Mouse (Mus musculus) ES-E14 (cell line): Measurements from ENCODE around the gene Myo1h. TPM values are rescaled to one million over a fixed set of nuclear protein-coding genes. Genes with fewer than 3 reads are reported as not detected.

Source experiments
- DNase-seq: peaks from one replicate; pipeline ENCODE4 v3.0.0-alpha.2; 2013; ENCODE audit warnings: low read depth, low spot score
- H3K27ac ChIP-seq: 2 replicates; pipeline ENCODE4 v1.5.1; 2012; ENCODE audit warnings: low read depth, mild to moderate bottlenecking, low read length, moderate library complexity, mixed read lengths; ENCODE audit not compliant: poor library complexity, insufficient read depth, severe bottlenecking
- H3K36me3 ChIP-seq: 2 replicates; pipeline ENCODE4 v1.6.1; 2012; ENCODE audit warnings: mild to moderate bottlenecking, low read length, moderate library complexity, mixed read lengths; ENCODE audit not compliant: control insufficient read depth, poor library complexity, insufficient read depth, severe bottlenecking
- H3K4me1 ChIP-seq, 2 experiments: fragments of 150-350 bp in 1 of 2; sonication (generic) in 1 of 2; 2 replicates each; pipeline ENCODE4 v1.6.1; 2012; ENCODE audit warnings: low read length in 2 of 2, mild to moderate bottlenecking in 1 of 2, mixed read lengths in 1 of 2; ENCODE audit not compliant: control insufficient read depth in 2 of 2, insufficient read depth in 2 of 2, poor library complexity in 1 of 2
- H3K4me3 ChIP-seq, 2 experiments: fragments of 150-350 bp in 1 of 2; sonication (generic) in 1 of 2; 2 replicates each; pipeline ENCODE4 v1.5.1; 2012; ENCODE audit warnings: low read length in 2 of 2, low read depth in 1 of 2, mild to moderate bottlenecking in 1 of 2, mixed read lengths in 1 of 2; ENCODE audit not compliant: insufficient read depth in 1 of 2, poor library complexity in 1 of 2, severe bottlenecking in 1 of 2
- H3K9ac ChIP-seq: 2 replicates; pipeline ENCODE4 v1.6.1; 2012; ENCODE audit warnings: low read depth, mild to moderate bottlenecking, low read length, mixed read lengths; ENCODE audit not compliant: poor library complexity, insufficient read depth, severe bottlenecking
- H3K9me3 ChIP-seq: fragments of 150-350 bp; sonication (generic); 2 replicates; pipeline ENCODE4 v1.6.1; 2012; ENCODE audit warnings: low read depth, mild to moderate bottlenecking, low read length; ENCODE audit not compliant: control insufficient read depth, insufficient read depth
- CHD2 ChIP-seq: IDR thresholded peaks from 2 replicates; pipeline ENCODE4 v1.6.1; 2014; ENCODE audit warnings: mild to moderate bottlenecking, low read depth, low read length, inconsistent platforms
- HCFC1 ChIP-seq: IDR thresholded peaks from 2 replicates; pipeline ENCODE4 v1.6.1; 2012; ENCODE audit warnings: low read length, inconsistent platforms, borderline replicate concordance; ENCODE audit not compliant: insufficient read depth
- MAFK ChIP-seq: IDR thresholded peaks from 2 replicates; pipeline ENCODE4 v1.6.1; 2014; ENCODE audit warnings: mild to moderate bottlenecking, low read depth, low read length, inconsistent platforms; ENCODE audit not compliant: insufficient read depth
- ZC3H11A ChIP-seq: IDR thresholded peaks from 2 replicates; pipeline ENCODE4 v1.6.1; 2012; ENCODE audit warnings: low read depth, mild to moderate bottlenecking, inconsistent platforms, low read length, borderline replicate concordance
- ZNF384 ChIP-seq: IDR thresholded peaks from 2 replicates; pipeline ENCODE4 v1.6.1; 2012; ENCODE audit warnings: low read depth, low read length, inconsistent platforms
- in situ Hi-C, 2 experiments: fragments of 600-800 bp; cut with MboI; formaldehyde crosslinking; loops; one replicate each; pipeline ENCODE4 v1.15.1; 2025; ENCODE audit warnings: low sequenced_read_pairs in 2 of 2, inconsistent platforms in 1 of 2; ENCODE audit not compliant: unreplicated experiment in 2 of 2
- total RNA-seq: library from RNA; depleted of rRNA; stranded (reverse); fragments of 300-350 nt; gene quantifications from 2 replicates; pipeline ENCODE4 v1.2.3, GENCODE M21; 2012

Gene Myo1h
- total RNA-seq, 1 experiment: 5.6 TPM

DNA sequence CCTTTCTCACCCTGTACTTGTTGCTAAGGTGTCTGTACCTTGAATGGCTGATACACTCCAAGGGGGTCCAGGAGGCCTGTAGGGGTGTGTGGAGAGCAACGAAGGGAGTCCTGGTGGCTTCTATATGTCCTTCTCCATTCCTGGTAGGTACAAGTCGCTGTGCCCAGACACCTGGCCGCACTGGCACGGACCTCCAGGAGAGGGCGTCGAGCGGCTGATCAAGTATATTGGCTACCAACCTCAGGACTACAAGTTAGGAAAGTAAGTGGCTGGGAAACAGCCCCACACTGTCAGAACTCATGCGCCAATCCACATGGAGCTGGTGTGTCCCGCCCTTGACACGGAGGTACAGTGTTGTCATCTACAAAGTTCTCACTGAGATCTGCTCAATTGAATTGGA, 62.5 kb downstream of the Myo1h start:
- H3K4me1 ChIP-seq: no peaks in the 10 kb centered on the region; a peak in 2 of 4 replicates
- DNase-seq: no peak
- no peak for TF ChIP-seq MAFK
- no peak for TF ChIP-seq HCFC1
- TF ChIP-seq ZC3H11A: no peak
- TF ChIP-seq ZNF384: no peak
- TF ChIP-seq CHD2: no peak
- H3K27ac ChIP-seq: no peak overlapping the region
- in situ Hi-C loops: no loop called here
- H3K36me3 ChIP-seq: no peaks in the 10 kb centered on the region
- H3K4me3 ChIP-seq: no peak overlapping the region
- H3K9me3 ChIP-seq: no peaks in the 10 kb centered on the region
- no peak overlapping the region for H3K9ac ChIP-seq

- peaks cover 0 to 5% of the 10 kb centered on the region in 2 experiments; a peak in 2 of 4 replicates for H3K4me1 ChIP-seq
- H3K4me3 ChIP-seq: peak overlapping the region in 1 of 2 experiments; percentile 6; a peak in 1 of 4 replicates
- in situ Hi-C loops: no loop called here
- peak; percentile 88 for DNase-seq
- TF ChIP-seq ZC3H11A (no peak), ZNF384 (no peak), HCFC1 (0 out of 2 replicates have a peak, but pooled peaks have one; percentile 25)
- H3K9me3 ChIP-seq: no peaks in the 10 kb centered on the region
- no peak overlapping the region for H3K27ac ChIP-seq
- H3K36me3 ChIP-seq: no peaks in the 10 kb centered on the region
- H3K9ac ChIP-seq: peak overlapping the region; percentile 11; the same call in 1 of the 2 replicates
Measured at GRCm38 (mm10) chr5:114356250-114356935, 67.4 kb downstream of the Myo1h start.

DNA sequence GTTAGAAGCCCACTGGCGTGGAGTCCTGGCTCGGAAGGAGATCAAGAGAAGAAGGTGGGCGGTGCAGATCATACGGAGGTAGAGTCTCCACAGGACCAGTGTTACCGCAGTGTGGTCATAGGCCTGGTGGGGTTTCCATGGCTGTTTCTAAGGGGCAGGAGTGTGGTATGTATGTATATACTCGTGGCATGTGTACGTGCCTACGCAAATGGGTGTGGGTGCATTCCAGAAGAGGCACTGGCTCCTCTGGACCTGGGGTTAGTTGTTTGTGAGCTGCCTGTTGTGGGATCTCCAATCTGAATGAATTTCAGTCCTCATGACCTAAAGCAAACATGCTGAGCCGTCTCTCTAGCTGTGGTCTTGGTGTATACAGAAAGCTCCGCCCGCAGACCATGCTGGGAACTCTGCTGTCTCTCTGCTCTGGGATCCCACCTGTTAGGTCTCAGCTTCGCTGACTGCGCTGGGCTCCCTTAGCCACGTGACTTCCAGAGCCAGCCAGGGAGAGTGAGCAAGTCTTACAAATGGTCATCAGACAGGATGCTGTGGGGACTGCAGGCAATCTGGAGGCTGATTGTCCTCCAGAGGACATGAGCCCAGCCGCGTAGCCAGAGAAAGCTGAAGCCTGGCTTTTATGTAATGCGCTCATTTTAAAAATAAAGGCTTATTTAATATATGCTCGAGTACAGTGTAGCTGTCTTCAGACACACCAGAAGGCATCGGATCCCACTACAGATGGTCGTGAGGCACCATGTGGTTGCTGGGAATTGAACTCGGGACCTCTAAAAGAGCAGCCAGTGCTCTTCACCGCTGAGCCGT, 68.2 kb downstream of the Myo1h start:
- H3K27ac ChIP-seq: no peak overlapping the region
- H3K36me3 ChIP-seq: no peaks in the 10 kb centered on the region
- peak overlapping the region; percentile 11; the same call in 1 of the 2 replicates for H3K9ac ChIP-seq
- H3K9me3 ChIP-seq: no peaks in the 10 kb centered on the region
- peaks cover 0 to 5% of the 10 kb centered on the region in 2 experiments; a peak in 1 of 4 replicates for H3K4me1 ChIP-seq
- peak overlapping the region in 1 of 2 experiments; percentile 6; a peak in 1 of 4 replicates for H3K4me3 ChIP-seq
- in situ Hi-C loops: no loop called here
- no peak for TF ChIP-seq ZNF384
- TF ChIP-seq CHD2: no peak
- no peak for TF ChIP-seq MAFK
- TF ChIP-seq HCFC1: no peak
- DNase-seq: no peak

DNA sequence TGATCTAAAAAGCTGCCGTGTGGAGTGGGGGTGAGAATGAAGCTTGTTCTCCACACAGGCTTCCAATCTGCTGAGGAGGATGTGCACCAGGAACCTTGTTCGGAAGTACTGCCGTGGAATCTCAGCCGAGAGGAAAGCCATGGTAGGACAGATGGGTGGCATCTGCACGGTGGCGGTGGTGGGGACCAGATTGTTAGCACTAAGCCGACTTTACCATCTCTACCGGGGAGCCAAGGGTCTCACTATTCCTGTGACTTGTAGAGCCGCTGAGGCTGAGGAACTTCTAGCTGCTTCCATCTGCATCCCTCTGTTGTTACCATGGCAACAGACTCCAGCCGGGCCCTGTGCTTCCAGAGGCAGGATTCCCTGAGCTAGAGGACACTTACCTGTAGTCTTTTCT, 69.9 kb downstream of the Myo1h start:
- Histone ChIP-seq H3K9me3 (no peaks in the 10 kb centered on the region), H3K27ac (no peak overlapping the region), H3K9ac (no peak overlapping the region), H3K4me3 (no peak overlapping the region), H3K36me3 (peaks cover 7% of the 10 kb centered on the region; the same call in 1 of the 2 replicates), H3K4me1 (peaks cover 0 to 17% of the 10 kb centered on the region in 2 experiments; a peak in 1 of 4 replicates)
- no peak for DNase-seq
- TF ChIP-seq ZNF384 (no peak), ZC3H11A (no peak), CHD2 (no peak), HCFC1 (no peak)
- in situ Hi-C loops: no loop called here
